Mouse (Mus musculus) spleen, adult 2 months (tissue): ENCODE measurements at regions not wholly inside any gene's neighbourhood (a gene's known extent, or its start where the extent isn't known, plus 50 kb on each side); places are given as distances from the start of the nearest gene placed in this dataset.

Experiments
- CTCF ChIP-seq: fragments of 200-500 bp; IDR thresholded peaks from 2 replicates; pipeline ENCODE4 v1.5.1; 2011; ENCODE audit warnings: mild to moderate bottlenecking, inconsistent platforms; ENCODE audit not compliant: insufficient read depth, insufficient read length, insufficient replicate concordance; ENCODE audit errors: extremely low read depth
- POLR2A ChIP-seq: fragments of 200-500 bp; IDR thresholded peaks from 2 replicates; pipeline ENCODE4 v1.6.1; 2011; ENCODE audit warnings: low read depth, low read length, inconsistent platforms

GRCm38 (mm10) chr15:28109916-28110315 is 84.3 kb upstream of the Trio start:
- no peak for TF ChIP-seq POLR2A
- TF ChIP-seq CTCF = no peak
